Mouse (Mus musculus): ENCODE results near the gene Cdc42bpg. TPM values are rescaled to one million over a fixed set of nuclear protein-coding genes. Genes with fewer than 3 reads are reported as not detected.

The Cdc42bpg gene
- polyA plus RNA-seq, 1 experiment from 2014 or later = 1.3 TPM

GRCm38 (mm10) chr19:6346661-6347060, 40.4 kb downstream of the Cdc42bpg start:
- ATAC-seq (ENCODE audit: insufficient read depth, low FRiP score, low read depth) = no peak
- no peaks in the 10 kb centered on the region for H3K9me3 ChIP-seq
- WGBS = 86% methylated on average over 10 of the region's 10 CpGs
- peaks cover 12% of the 10 kb centered on the region; the same call in 1 of the 2 replicates for H3K36me3 ChIP-seq
- no peak overlapping the region for H3K27ac ChIP-seq
- no peaks in the 10 kb centered on the region for H3K27me3 ChIP-seq (replicated peaks)
- H3K9ac ChIP-seq = no peak overlapping the region
- H3K4me3 ChIP-seq (replicated peaks) = no peak overlapping the region
- H3K4me1 ChIP-seq = peaks cover 11% of the 10 kb centered on the region
- H3K4me2 ChIP-seq = no peak overlapping the region

- no peak for ATAC-seq (ENCODE audit: insufficient read depth, low FRiP score, low read depth)
- peaks cover 7% of the 10 kb centered on the region for H3K4me1 ChIP-seq
- no peaks in the 10 kb centered on the region for H3K27me3 ChIP-seq (replicated peaks)
- no peaks in the 10 kb centered on the region for H3K9me3 ChIP-seq
- no peak overlapping the region for H3K4me3 ChIP-seq (replicated peaks)
- 87% methylated on average over 4 of the region's 4 CpGs for WGBS
- H3K4me2 ChIP-seq = no peak overlapping the region
- H3K9ac ChIP-seq = no peak overlapping the region
- H3K27ac ChIP-seq = no peak overlapping the region
- H3K36me3 ChIP-seq = peaks cover 12% of the 10 kb centered on the region; the same call in 1 of the 2 replicates
Observed at GRCm38 (mm10) chr19:6347615-6348014, 41.4 kb downstream of the Cdc42bpg start.

GRCm38 (mm10) chr19:6348717-6349116, 42.5 kb downstream of the Cdc42bpg start:
- Histone ChIP-seq H3K9me3 (no peaks in the 10 kb centered on the region), H3K4me2 (no peak overlapping the region), H3K4me3 (replicated peaks) (no peak overlapping the region), H3K27me3 (replicated peaks) (no peaks in the 10 kb centered on the region), H3K27ac (peak overlapping the region; percentile 57), H3K4me1 (peaks cover 7% of the 10 kb centered on the region), H3K36me3 (peaks cover 12% of the 10 kb centered on the region; the same call in 1 of the 2 replicates), H3K9ac (no peak overlapping the region)
- ATAC-seq (ENCODE audit: insufficient read depth, low FRiP score, low read depth) = no peak
- WGBS = 59% methylated on average over 9 of the region's 9 CpGs

- Histone ChIP-seq H3K4me2 (no peak overlapping the region), H3K27ac (peak overlapping the region; percentile 57), H3K9me3 (no peaks in the 10 kb centered on the region), H3K4me1 (peaks cover 7% of the 10 kb centered on the region), H3K27me3 (replicated peaks) (no peaks in the 10 kb centered on the region), H3K36me3 (peaks cover 12% of the 10 kb centered on the region; the same call in 1 of the 2 replicates), H3K9ac (no peak overlapping the region), H3K4me3 (replicated peaks) (no peak overlapping the region)
- 27% methylated on average over 14 of the region's 14 CpGs for WGBS
- no peak for ATAC-seq (ENCODE audit: insufficient read depth, low FRiP score, low read depth)
Observed at GRCm38 (mm10) chr19:6349215-6349983, 43.1 kb downstream of the Cdc42bpg start.

- Histone ChIP-seq H3K36me3 (peaks cover 11% of the 10 kb centered on the region; the same call in 1 of the 2 replicates), H3K4me3 (replicated peaks) (no peak overlapping the region), H3K27me3 (replicated peaks) (no peaks in the 10 kb centered on the region), H3K9me3 (no peaks in the 10 kb centered on the region), H3K27ac (no peak overlapping the region), H3K4me1 (peaks cover 7% of the 10 kb centered on the region), H3K9ac (no peak overlapping the region), H3K4me2 (no peak overlapping the region)
- 79% methylated on average over 14 of the region's 14 CpGs for WGBS
- ATAC-seq (ENCODE audit: insufficient read depth, low FRiP score, low read depth) = no peak
Observed at GRCm38 (mm10) chr19:6351431-6352106, 45.3 kb downstream of the Cdc42bpg start.

GRCm38 (mm10) chr19:6352107-6352505, 45.9 kb downstream of the Cdc42bpg start:
- H3K27ac ChIP-seq = no peak overlapping the region
- peaks cover 5% of the 10 kb centered on the region; the same call in 1 of the 2 replicates for H3K36me3 ChIP-seq
- no peaks in the 10 kb centered on the region for H3K9me3 ChIP-seq
- 76% methylated on average over 2 of the region's 2 CpGs for WGBS
- H3K27me3 ChIP-seq (replicated peaks) = no peaks in the 10 kb centered on the region
- H3K4me1 ChIP-seq = peaks cover 7% of the 10 kb centered on the region
- no peak overlapping the region for H3K9ac ChIP-seq
- H3K4me2 ChIP-seq = no peak overlapping the region
- no peak overlapping the region for H3K4me3 ChIP-seq (replicated peaks)
- no peak for ATAC-seq (ENCODE audit: insufficient read depth, low FRiP score, low read depth)

GRCm38 (mm10) chr19:6354030-6354429, 47.8 kb downstream of the Cdc42bpg start:
- Histone ChIP-seq H3K36me3 (0 out of 2 replicates have a peak, but pooled peaks cover 2% of the 10 kb centered on the region), H3K4me2 (no peak overlapping the region), H3K27ac (no peak overlapping the region), H3K4me1 (0 out of 2 replicates have a peak, but pooled peaks cover 5% of the 10 kb centered on the region), H3K9ac (no peak overlapping the region), H3K27me3 (replicated peaks) (no peaks in the 10 kb centered on the region), H3K4me3 (replicated peaks) (no peak overlapping the region), H3K9me3 (no peaks in the 10 kb centered on the region)
- WGBS = 80% methylated on average over 7 of the region's 7 CpGs
- no peak for ATAC-seq (ENCODE audit: insufficient read depth, low FRiP score, low read depth)

- Histone ChIP-seq H3K4me3 (replicated peaks) (no peak overlapping the region), H3K36me3 (peaks cover 7% of the 10 kb centered on the region), H3K4me1 (peaks cover 12% of the 10 kb centered on the region), H3K9ac (no peak overlapping the region), H3K4me2 (no peak overlapping the region), H3K27me3 (replicated peaks) (no peaks in the 10 kb centered on the region), H3K9me3 (no peaks in the 10 kb centered on the region), H3K27ac (no peak overlapping the region)
- no peak for ATAC-seq (ENCODE audit: insufficient read depth, low FRiP score, low read depth)
- WGBS = 95% methylated on average over 3 of the region's 3 CpGs
Observed at GRCm38 (mm10) chr19:6361291-6361690, 55.0 kb downstream of the Cdc42bpg start.

GRCm38 (mm10) chr19:6363091-6363410, 56.8 kb downstream of the Cdc42bpg start:
- ATAC-seq (ENCODE audit: insufficient read depth, low FRiP score, low read depth) = no peak
- peaks cover 18% of the 10 kb centered on the region for H3K4me1 ChIP-seq
- peaks cover 24% of the 10 kb centered on the region for H3K36me3 ChIP-seq
- H3K4me3 ChIP-seq (replicated peaks) = peak overlapping the region; percentile 99
- H3K27ac ChIP-seq = peak overlapping the region; percentile 70
- H3K9me3 ChIP-seq = no peaks in the 10 kb centered on the region
- H3K4me2 ChIP-seq = peak overlapping the region; percentile 61
- no peaks in the 10 kb centered on the region for H3K27me3 ChIP-seq (replicated peaks)
- under 1% methylated on average over 11 of the region's 11 CpGs for WGBS
- H3K9ac ChIP-seq = peak overlapping the region; percentile 6; the same call in 1 of the 2 replicates

- Histone ChIP-seq H3K4me2 (peak within 1 kb of the TSS; percentile 81), H3K9ac (peak within 1 kb of the TSS; percentile 99), H3K27ac (peak within 1 kb of the TSS; percentile 98), H3K36me3 (peaks cover 29% of the 10 kb centered on the region), H3K9me3 (no peaks in the 10 kb centered on the region), H3K4me3 (replicated peaks) (peak within 1 kb of the TSS; percentile 99), H3K27me3 (replicated peaks) (no peaks in the 10 kb centered on the region), H3K4me1 (peaks cover 18% of the 10 kb centered on the region)
- WGBS = under 1% methylated on average over 85 of the region's 85 CpGs
- ATAC-seq (ENCODE audit: insufficient read depth, low FRiP score, low read depth) = peak; percentile 96
Observed at GRCm38 (mm10) chr19:6363411-6364240, 57.4 kb downstream of the Cdc42bpg start, which contains the start of gene Sf1. Sf1 (plus strand) TSS chr19:6363690.

- Histone ChIP-seq H3K27me3 (replicated peaks) (no peaks in the 10 kb centered on the region), H3K27ac (peak overlapping the region; percentile 98), H3K4me2 (peak overlapping the region; percentile 81), H3K36me3 (peaks cover 33% of the 10 kb centered on the region), H3K9ac (peak overlapping the region; percentile 99), H3K4me1 (peaks cover 18% of the 10 kb centered on the region), H3K4me3 (replicated peaks) (peak overlapping the region; percentile 99), H3K9me3 (no peaks in the 10 kb centered on the region)
- under 1% methylated on average over 53 of the region's 55 CpGs for WGBS
- ATAC-seq (ENCODE audit: insufficient read depth, low FRiP score, low read depth) = no peak
Observed at GRCm38 (mm10) chr19:6364317-6364725, 58.1 kb downstream of the Cdc42bpg start.
